Mouse (Mus musculus) CH12.LX (cell line): Measurements from ENCODE around the gene Wrnip1.

ENCODE experiments used
- CHD1 ChIP-seq: IDR thresholded peaks from 2 replicates; pipeline ENCODE4 v1.6.1; 2012; ENCODE audit warnings: low read depth, low read length, improper control_type of control experiment, inconsistent platforms
- CTCF ChIP-seq, 2 experiments: IDR thresholded peaks in 1 of 2; conservative IDR thresholded peaks in 1 of 2; 2 replicates each; pipeline ENCODE4 v1.5.1; 2011 to 2012; ENCODE audit warnings: low read depth in 2 of 2, low read length in 2 of 2, improper control_type of control experiment in 1 of 2, inconsistent platforms in 1 of 2, mild to moderate bottlenecking in 1 of 2, moderate library complexity in 1 of 2
- E2F4 ChIP-seq: IDR thresholded peaks from 2 replicates; pipeline ENCODE4 v1.6.1; 2011; ENCODE audit warnings: low read depth, low read length, improper control_type of control experiment; ENCODE audit not compliant: insufficient replicate concordance
- EP300 ChIP-seq: IDR thresholded peaks from 2 replicates; pipeline ENCODE4 v1.6.1; 2011; ENCODE audit warnings: low read length, improper control_type of control experiment
- HCFC1 ChIP-seq: IDR thresholded peaks from 2 replicates; pipeline ENCODE4 v1.6.1; 2012; ENCODE audit warnings: low read depth, mild to moderate bottlenecking, inconsistent platforms, low read length, improper control_type of control experiment
- MAFK ChIP-seq: IDR thresholded peaks from 2 replicates; pipeline ENCODE4 v1.6.1; 2011; ENCODE audit warnings: low read length, improper control_type of control experiment; ENCODE audit not compliant: insufficient replicate concordance
- POLR2A ChIP-seq: IDR thresholded peaks from 2 replicates; pipeline ENCODE4 v1.6.1; 2011; ENCODE audit warnings: low read depth, mild to moderate bottlenecking, improper control_type of control experiment, low read length

GRCm38 (mm10) chr13:32819926-32820325 lies 18.1 kb downstream of the Wrnip1 start:
- TF ChIP-seq E2F4: no peak
- no peak for TF ChIP-seq EP300
- TF ChIP-seq CHD1: no peak
- no peak for TF ChIP-seq CTCF (conservative IDR thresholded peaks at IDR 0.05 in 1 of 2, IDR thresholded peaks at IDR 0.05 in 1 of 2; ENCODE audit: low read depth in 2 of 2, low read length in 2 of 2)
- TF ChIP-seq HCFC1: no peak
- no peak for TF ChIP-seq MAFK
- no peak for TF ChIP-seq POLR2A
